Mouse (Mus musculus): Measurements from ENCODE around the gene Taf15.

Gene Taf15

GRCm38 (mm10) chr11:83450550-83450949, 22.3 kb upstream of the Taf15 start:
- in situ Hi-C loops (cut with MboI; ENCODE audit: low pct_unique_long_range_greater_than_20kb in 1 of 2, low sequenced_read_pairs in 2 of 2, unreplicated experiment in 1 of 2) = no loop called here

GRCm38 (mm10) chr11:83451281-83451680, 21.6 kb upstream of the Taf15 start:
- in situ Hi-C loops (cut with MboI; ENCODE audit: low pct_unique_long_range_greater_than_20kb in 1 of 2, low sequenced_read_pairs in 2 of 2, unreplicated experiment in 1 of 2) = no loop called here

- in situ Hi-C loops (cut with MboI; ENCODE audit: low pct_unique_long_range_greater_than_20kb in 1 of 2, low sequenced_read_pairs in 2 of 2, unreplicated experiment in 1 of 2) = no loop called here
These were observed 18.3 kb upstream of the Taf15 start for GRCm38 (mm10) chr11:83454548-83454947.

GRCm38 (mm10) chr11:83455608-83456007, 17.3 kb upstream of the Taf15 start:
- in situ Hi-C loops (cut with MboI; ENCODE audit: low pct_unique_long_range_greater_than_20kb in 1 of 2, low sequenced_read_pairs in 2 of 2, unreplicated experiment in 1 of 2) = no loop called here

GRCm38 (mm10) chr11:83457257-83457656, 15.6 kb upstream of the Taf15 start:
- in situ Hi-C loops (cut with MboI; ENCODE audit: low pct_unique_long_range_greater_than_20kb in 1 of 2, low sequenced_read_pairs in 2 of 2, unreplicated experiment in 1 of 2) = no loop called here

- in situ Hi-C loops (cut with MboI; ENCODE audit: low pct_unique_long_range_greater_than_20kb in 1 of 2, low sequenced_read_pairs in 2 of 2, unreplicated experiment in 1 of 2) = no loop called here
These were observed 14.8 kb upstream of the Taf15 start for GRCm38 (mm10) chr11:83457912-83458601.

- in situ Hi-C loops (cut with MboI; ENCODE audit: low pct_unique_long_range_greater_than_20kb in 1 of 2, low sequenced_read_pairs in 2 of 2, unreplicated experiment in 1 of 2) = no loop called here
These were observed 11.3 kb upstream of the Taf15 start for GRCm38 (mm10) chr11:83461462-83462027.

- in situ Hi-C loops (cut with MboI; ENCODE audit: low pct_unique_long_range_greater_than_20kb in 1 of 2, low sequenced_read_pairs in 2 of 2, unreplicated experiment in 1 of 2) = no loop called here
These were observed 10.1 kb upstream of the Taf15 start, which contains the start of gene Mmp28 for GRCm38 (mm10) chr11:83462711-83463244. TSS of gene Mmp28 (minus strand) at chr11:83463071.

GRCm38 (mm10) chr11:83465976-83466375, 6.9 kb upstream of the Taf15 start:
- in situ Hi-C loops (cut with MboI; ENCODE audit: low pct_unique_long_range_greater_than_20kb in 1 of 2, low sequenced_read_pairs in 2 of 2, unreplicated experiment in 1 of 2) = no loop called here

GRCm38 (mm10) chr11:83467120-83467652, 5.7 kb upstream of the Taf15 start:
- in situ Hi-C loops (cut with MboI; ENCODE audit: low pct_unique_long_range_greater_than_20kb in 1 of 2, low sequenced_read_pairs in 2 of 2, unreplicated experiment in 1 of 2) = no loop called here

GRCm38 (mm10) chr11:83468765-83469164, 4.1 kb upstream of the Taf15 start:
- in situ Hi-C loops (cut with MboI; ENCODE audit: low pct_unique_long_range_greater_than_20kb in 1 of 2, low sequenced_read_pairs in 2 of 2, unreplicated experiment in 1 of 2) = no loop called here

GRCm38 (mm10) chr11:83471766-83472165, 1.1 kb upstream of the Taf15 start:
- in situ Hi-C loops (cut with MboI; ENCODE audit: low pct_unique_long_range_greater_than_20kb in 1 of 2, low sequenced_read_pairs in 2 of 2, unreplicated experiment in 1 of 2) = no loop called here

GRCm38 (mm10) chr11:83473235-83474016, 540 bp downstream of the Taf15 start:
- in situ Hi-C loops (cut with MboI; ENCODE audit: low pct_unique_long_range_greater_than_20kb in 1 of 2, low sequenced_read_pairs in 2 of 2, unreplicated experiment in 1 of 2) = no loop called here

- in situ Hi-C loops (cut with MboI; ENCODE audit: low pct_unique_long_range_greater_than_20kb in 1 of 2, low sequenced_read_pairs in 2 of 2, unreplicated experiment in 1 of 2) = no loop called here
These were observed 18.6 kb downstream of the Taf15 start for GRCm38 (mm10) chr11:83491488-83491887.

- in situ Hi-C loops (cut with MboI; ENCODE audit: low pct_unique_long_range_greater_than_20kb in 1 of 2, low sequenced_read_pairs in 2 of 2, unreplicated experiment in 1 of 2) = no loop called here
These were observed 22.7 kb downstream of the Taf15 start for GRCm38 (mm10) chr11:83495571-83495970.

GRCm38 (mm10) chr11:83504308-83504707, 31.4 kb downstream of the Taf15 start:
- in situ Hi-C loops (cut with MboI; ENCODE audit: low pct_unique_long_range_greater_than_20kb in 1 of 2, low sequenced_read_pairs in 2 of 2, unreplicated experiment in 1 of 2) = no loop called here

- in situ Hi-C loops (cut with MboI; ENCODE audit: low pct_unique_long_range_greater_than_20kb in 1 of 2, low sequenced_read_pairs in 2 of 2, unreplicated experiment in 1 of 2) = no loop called here
These were observed 36.6 kb downstream of the Taf15 start for GRCm38 (mm10) chr11:83509521-83509920.

- in situ Hi-C loops (cut with MboI; ENCODE audit: low pct_unique_long_range_greater_than_20kb in 1 of 2, low sequenced_read_pairs in 2 of 2, unreplicated experiment in 1 of 2) = no loop called here
These were observed 44.3 kb downstream of the Taf15 start for GRCm38 (mm10) chr11:83517153-83517552.

GRCm38 (mm10) chr11:83518371-83518770, 45.5 kb downstream of the Taf15 start:
- in situ Hi-C loops (cut with MboI; ENCODE audit: low pct_unique_long_range_greater_than_20kb in 1 of 2, low sequenced_read_pairs in 2 of 2, unreplicated experiment in 1 of 2) = no loop called here

All from mouse embryonic stem cell (cell line).